Mouse (Mus musculus) olfactory bulb, adult 2 months (tissue): ENCODE results near the gene Wdr62.

ENCODE experiments used
- CTCF ChIP-seq: fragments of 200-500 bp; IDR thresholded peaks from 2 replicates; pipeline ENCODE4 v1.5.1; 2012; ENCODE audit warnings: low read depth, mild to moderate bottlenecking, low read length, moderate library complexity; ENCODE audit not compliant: insufficient read depth
- POLR2A ChIP-seq: fragments of 200-500 bp; IDR thresholded peaks from 2 replicates; pipeline ENCODE4 v1.6.1; 2012; ENCODE audit warnings: mild to moderate bottlenecking, low read depth, low read length, moderate library complexity; ENCODE audit not compliant: insufficient read depth

DNA sequence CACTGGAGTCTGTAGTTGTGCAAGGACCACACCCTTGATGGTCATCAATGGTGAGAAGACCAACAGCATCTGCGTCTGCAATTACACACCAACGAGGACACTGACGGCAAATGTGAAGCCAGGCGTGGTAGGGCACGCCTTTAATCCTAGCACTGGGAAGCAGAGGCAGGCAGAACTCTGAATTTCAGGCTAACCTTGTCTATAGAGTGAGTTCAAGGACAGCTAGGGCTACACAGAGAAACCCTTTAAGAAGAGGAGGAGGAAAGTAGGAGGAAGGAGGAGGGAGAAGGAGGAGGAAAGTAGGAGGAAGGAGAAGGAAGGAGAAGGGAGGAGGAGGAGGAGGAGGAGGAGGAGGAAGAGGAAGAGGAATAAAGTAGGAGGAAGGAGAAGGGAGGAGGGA, 14.7 kb downstream of the Wdr62 start:
- TF ChIP-seq CTCF (no peak), POLR2A (no peak)
